ENCODE assay signal across 8 mouse cellular contexts in genomic region chr17:28328366-28328928, GRCm38 (mm10). TPM values are rescaled to one million over a fixed set of nuclear protein-coding genes. Genes with fewer than 3 reads are reported as not detected.
DNase-seq lines count a peak whose midpoint lies in the region; ATAC-seq lines count a peak whose summit lies in the region.

Gene Rpl10a (plus strand): TSS chr17:28328471.

- peak within 1 kb of the TSS; percentile 96 for H3K27ac ChIP-seq in hindbrain, embryonic 14.5 days

- peak within 1 kb of the TSS; percentile 99 for H3K9ac ChIP-seq in hindbrain, embryonic 14.5 days

- peak; percentile 99 for DNase-seq in NIH3T3 (ENCODE audit: low read depth)
- peak; percentile 99 for DNase-seq in cerebellum, postnatal 14 days
- peak; percentile 95 to 98 for DNase-seq in frontal cortex, postnatal 25 days (ENCODE audit: low spot score in 2 of 2)
- DNase-seq in hindbrain, embryonic 14.5 days (ENCODE audit: low spot score): peak; percentile 99
- DNase-seq in layer of hippocampus, postnatal 36 days: peak; percentile 97
- peak; percentile 98 for DNase-seq in lung, postnatal 36 days
- peak; percentile 97 for DNase-seq in retina, postnatal 1 day
- peak; percentile 95 to 98 for DNase-seq in urinary bladder, adult 18-20 months (ENCODE audit: low spot score in 2 of 2)

- peak within 1 kb of the TSS; percentile 89 for H3K4me3 ChIP-seq in hindbrain, embryonic 14.5 days (replicated peaks; ENCODE audit: low read length)

- peak within 1 kb of the TSS; percentile 98 for H3K4me2 ChIP-seq in hindbrain, embryonic 14.5 days (replicated peaks)

- ATAC-seq in hindbrain, embryonic 14.5 days (ENCODE audit: low FRiP score): peak; percentile 87

- peaks cover 30% of the 10 kb centered on the region for H3K36me3 ChIP-seq in hindbrain, embryonic 14.5 days (replicated peaks; ENCODE audit: control insufficient read depth, insufficient read depth)

- no peaks in the 10 kb centered on the region for H3K9me3 ChIP-seq in hindbrain, embryonic 14.5 days (ENCODE audit: control insufficient read depth, low read length)

- no peaks in the 10 kb centered on the region for H3K27me3 ChIP-seq in hindbrain, embryonic 14.5 days (ENCODE audit: control insufficient read depth, insufficient read depth, low read length)

- 1% methylated on average over 57 of the region's 67 CpGs for WGBS in hindbrain, embryonic 14.5 days

- H3K4me1 ChIP-seq in hindbrain, embryonic 14.5 days (replicated peaks; ENCODE audit: control insufficient read depth, insufficient read depth, low read length): peaks cover 22% of the 10 kb centered on the region

RNA-seq across cellular contexts. Expression of gene Rpl10a, which starts in this region (rescaled TPM):
- polyA plus RNA-seq in hindbrain, embryonic 14.5 days (2014; fragmentation: Nextera tagmentation; extraction: Ambion mirVana): 370 and 441 TPM in 2 replicates
- 100 to 1,000 TPM; 342 TPM for total RNA-seq in layer of hippocampus, postnatal 36 days (2021)

Comparison
In these comparisons a context has a peak if more than half of its experiments do, and no peak if none do; other contexts are left out.
1. Peak in every context shown above with its lines: DNase-seq, ATAC-seq, H3K4me3 ChIP-seq and H3K27ac ChIP-seq.